Comparison of ENCODE assay signal across 8 mouse cellular contexts in genomic region chr11:68871748-68872147, GRCm38 (mm10). TPM values are rescaled to one million over a fixed set of nuclear protein-coding genes. Genes with fewer than 3 reads are reported as not detected.
A peak's percentile ranks its signal among the peaks of the same experiment; 100 is the strongest.
DNase-seq lines count a peak whose midpoint lies in the region; ATAC-seq and TF ChIP-seq lines count a peak whose summit lies in the region.

Gene Ndel1 (minus strand): TSS chr11:68871858.

- TF ChIP-seq POLR2A in limb, embryonic 14.5 days (IDR thresholded peaks at IDR 0.05; ENCODE audit: borderline replicate concordance, extremely low read depth, insufficient read depth, insufficient read length), result no peak

- no peak for TF ChIP-seq CTCF in intestine, postnatal 0 days (IDR thresholded peaks at IDR 0.05; ENCODE audit: low read depth)

- 55% methylated on average over 6 of the region's 6 CpGs for WGBS in intestine, postnatal 0 days
- WGBS in limb, embryonic 14.5 days, result 27% methylated on average over 6 of the region's 6 CpGs
- WGBS in midbrain, embryonic 15.5 days, result 69% methylated on average over 6 of the region's 6 CpGs

- no peak within 1 kb of the TSS for H3K4me2 ChIP-seq in intestine, postnatal 0 days (replicated peaks; ENCODE audit: low read depth)
- H3K4me2 ChIP-seq in limb, embryonic 14.5 days (replicated peaks; ENCODE audit: low read depth, low read length, severe bottlenecking), result no peak within 1 kb of the TSS
- H3K4me2 ChIP-seq in midbrain, embryonic 15.5 days, result no peak within 1 kb of the TSS

- H3K4me1 ChIP-seq in brown adipose tissue, adult 24 weeks (ENCODE audit: control insufficient read depth, insufficient read depth, insufficient read length, low read length), result peaks cover 19% of the 10 kb centered on the region
- H3K4me1 ChIP-seq in intestine, postnatal 0 days (replicated peaks; ENCODE audit: control insufficient read depth, insufficient read depth, low read length), result no peaks in the 10 kb centered on the region
- no peaks in the 10 kb centered on the region for H3K4me1 ChIP-seq in limb, embryonic 14.5 days (ENCODE audit: control insufficient read depth, insufficient read depth, low read length)
- H3K4me1 ChIP-seq in midbrain, embryonic 15.5 days, result no peaks in the 10 kb centered on the region

- H3K9ac ChIP-seq in intestine, postnatal 0 days (ENCODE audit: low read depth, low read length), result no peak within 1 kb of the TSS
- no peak within 1 kb of the TSS for H3K9ac ChIP-seq in limb, embryonic 14.5 days (ENCODE audit: low read depth, low read length, severe bottlenecking)
- no peak within 1 kb of the TSS for H3K9ac ChIP-seq in midbrain, embryonic 15.5 days

- H3K9me3 ChIP-seq in intestine, postnatal 0 days (ENCODE audit: control insufficient read depth), result no peaks in the 10 kb centered on the region
- no peaks in the 10 kb centered on the region for H3K9me3 ChIP-seq in limb, embryonic 14.5 days (ENCODE audit: control insufficient read depth, low read length)
- H3K9me3 ChIP-seq in midbrain, embryonic 15.5 days, result no peaks in the 10 kb centered on the region

- H3K27ac ChIP-seq in brown adipose tissue, adult 24 weeks (replicated peaks; ENCODE audit: low read depth, low read length), result peak within 1 kb of the TSS; percentile 92
- no peak within 1 kb of the TSS for H3K27ac ChIP-seq in intestine, postnatal 0 days (ENCODE audit: low read depth, low read length)
- H3K27ac ChIP-seq in limb, embryonic 14.5 days (replicated peaks; ENCODE audit: low read depth, low read length), result no peak within 1 kb of the TSS
- no peak within 1 kb of the TSS for H3K27ac ChIP-seq in midbrain, embryonic 15.5 days

- H3K27me3 ChIP-seq in intestine, postnatal 0 days (replicated peaks; ENCODE audit: control insufficient read depth, insufficient read depth, low read length), result no peaks in the 10 kb centered on the region
- no peaks in the 10 kb centered on the region for H3K27me3 ChIP-seq in limb, embryonic 14.5 days (ENCODE audit: control insufficient read depth, insufficient read depth, low read length)
- no peaks in the 10 kb centered on the region for H3K27me3 ChIP-seq in midbrain, embryonic 15.5 days (replicated peaks)

- ATAC-seq in granulocyte monocyte progenitor cell, adult 5-6 weeks (replicated peaks; ENCODE audit: poor library complexity, severe bottlenecking), result peak; percentile 99
- ATAC-seq in intestine, postnatal 0 days, result peak; percentile 28; the same call in 1 of the 2 replicates
- ATAC-seq in limb, embryonic 14.5 days (ENCODE audit: low FRiP score, low read depth), result no peak
- ATAC-seq in midbrain, embryonic 15.5 days (replicated peaks), result no peak

- DNase-seq in layer of hippocampus, adult 18-20 months (ENCODE audit: low spot score in 2 of 2), result no peak
- no peak for DNase-seq in layer of hippocampus, adult 9-10 months (ENCODE audit: low spot score)
- no peak for DNase-seq in limb, embryonic 14.5 days (ENCODE audit: low spot score)
- DNase-seq in frontal cortex, postnatal 36 days (ENCODE audit: low spot score in 2 of 2), result no peak

- peak within 1 kb of the TSS; percentile 34 for H3K4me3 ChIP-seq in brown adipose tissue, adult 24 weeks (ENCODE audit: insufficient read depth, low read depth, low read length)
- no peak within 1 kb of the TSS for H3K4me3 ChIP-seq in intestine, postnatal 0 days (ENCODE audit: low read depth, low read length)
- no peak within 1 kb of the TSS for H3K4me3 ChIP-seq in limb, embryonic 14.5 days (replicated peaks; ENCODE audit: low read length)
- H3K4me3 ChIP-seq in midbrain, embryonic 15.5 days, result no peak within 1 kb of the TSS

- no peaks in the 10 kb centered on the region for H3K36me3 ChIP-seq in intestine, postnatal 0 days (ENCODE audit: control insufficient read depth, insufficient read depth)
- no peaks in the 10 kb centered on the region for H3K36me3 ChIP-seq in limb, embryonic 14.5 days (ENCODE audit: control insufficient read depth, insufficient read depth, low read length)
- no peaks in the 10 kb centered on the region for H3K36me3 ChIP-seq in midbrain, embryonic 15.5 days (replicated peaks)

RNA-seq across cellular contexts. Expression of gene Ndel1, which starts in this region (rescaled TPM):
- 10 to 100 TPM; 95.9 to 98.2 TPM for total RNA-seq in layer of hippocampus, adult 18-20 months (2021)
- 48.4 and 48.9 TPM in 2 replicates for polyA plus RNA-seq in brown adipose tissue, adult 24 weeks (2012; ENCODE audit: insufficient read depth, insufficient read length, missing spikeins)
- 18.9 and 24.5 TPM in 2 replicates for total RNA-seq in granulocyte monocyte progenitor cell, adult 5-6 weeks (2014; fragmentation: Nextera tagmentation)
- 41.7 and 42.7 TPM in 2 replicates for total RNA-seq in granulocyte monocyte progenitor cell, adult 5-6 weeks (2017)
- polyA plus RNA-seq in intestine, postnatal 0 days (2015; fragmentation: Nextera tagmentation; extraction: Ambion mirVana), result 63.6 and 67.6 TPM in 2 replicates
- polyA plus RNA-seq in limb, embryonic 14.5 days (2012; rRNA removed), result 85.7 and 117 TPM in 2 replicates
- polyA plus RNA-seq in limb, embryonic 14.5 days (2014; fragmentation: Nextera tagmentation; extraction: Ambion mirVana), result 91.8 and 96.2 TPM in 2 replicates
- polyA plus RNA-seq in midbrain, embryonic 15.5 days (2015; fragmentation: Nextera tagmentation; extraction: Ambion mirVana), result 105 and 108 TPM in 2 replicates

Comparison
In these comparisons a context has a peak if more than half of its experiments do, and no peak if none do; other contexts are left out.
1. ATAC-seq: peak in granulocyte monocyte progenitor cell, adult 5-6 weeks (single experiment) and intestine, postnatal 0 days (single experiment); none in limb, embryonic 14.5 days (single experiment) and midbrain, embryonic 15.5 days (single experiment).